Mouse (Mus musculus) midbrain, embryonic 13.5 days (tissue): ENCODE results near the gene Mrpl50. TPM values are rescaled to one million over a fixed set of nuclear protein-coding genes. Genes with fewer than 3 reads are reported as not detected.

Source experiments
- ATAC-seq: fragments of 200-750 bp; cut with Nextera tagmentation; 2 replicates; pipeline ENCODE4 v1.8.0; 2017; ENCODE audit warnings: mild to moderate bottlenecking, moderate TSS enrichment, moderate library complexity
- H3K27ac ChIP-seq: fragments of 300-500 bp; sonication (generic); 2 replicates; pipeline ENCODE4 v1.5.1; 2015; ENCODE audit warnings: inconsistent platforms, mild to moderate bottlenecking, moderate library complexity
- H3K27me3 ChIP-seq: fragments of 300-500 bp; sonication (generic); 2 replicates; pipeline ENCODE4 v1.6.1; 2015; ENCODE audit warnings: mild to moderate bottlenecking, inconsistent platforms
- H3K36me3 ChIP-seq: fragments of 300-500 bp; sonication (generic); 2 replicates; pipeline ENCODE4 v1.6.1; 2015; ENCODE audit warnings: mild to moderate bottlenecking, inconsistent platforms
- H3K4me1 ChIP-seq: fragments of 300-500 bp; sonication (generic); replicated peaks from 2 replicates; pipeline ENCODE4 v1.6.1; 2015; ENCODE audit warnings: inconsistent platforms
- H3K4me2 ChIP-seq: fragments of 300-500 bp; sonication (generic); replicated peaks from 2 replicates; pipeline ENCODE4 v1.6.1; 2015; ENCODE audit warnings: moderate library complexity, mild to moderate bottlenecking, inconsistent platforms
- H3K4me3 ChIP-seq: fragments of 300-500 bp; sonication (generic); replicated peaks from 2 replicates; pipeline ENCODE4 v1.5.1; 2015; ENCODE audit warnings: mild to moderate bottlenecking, inconsistent platforms
- H3K9ac ChIP-seq: fragments of 300-500 bp; sonication (generic); replicated peaks from 2 replicates; pipeline ENCODE4 v1.6.1; 2015; ENCODE audit warnings: mild to moderate bottlenecking, inconsistent platforms
- H3K9me3 ChIP-seq: fragments of 300-500 bp; sonication (generic); 2 replicates; pipeline ENCODE4 v1.6.1; 2016; ENCODE audit warnings: mild to moderate bottlenecking, inconsistent platforms
- WGBS: fragments of 180-500 bp; shearing (Covaris S2); methylation state at CpG from one replicate; pipeline ENCODE4 v1.1.7; 2015; 5-methylcytosine and 5-hydroxymethylcytosine counted together
- polyA plus RNA-seq: library from polyadenylated mRNA; unstranded; fragments of >200 nt; fragmentation: Nextera tagmentation; extraction: Ambion mirVana; gene quantifications from 2 replicates; pipeline ENCODE4 v1.2.1, GENCODE M21; 2015

Gene Mrpl50
- 78.1 and 82.5 TPM in 2 replicates for polyA plus RNA-seq

GRCm38 (mm10) chr4:49520572-49521340, at the start of gene Mrpl50, which contains the start of gene Zfp189:
Gene Mrpl50 (minus strand): TSS chr4:49521093.
Gene Zfp189 (plus strand): TSS chr4:49521176.
- ATAC-seq = peak; percentile 99
- peak within 1 kb of the TSS; percentile 78 for H3K9ac ChIP-seq
- peaks cover 32% of the 10 kb centered on the region for H3K4me1 ChIP-seq
- H3K27me3 ChIP-seq = no peaks in the 10 kb centered on the region
- peak within 1 kb of the TSS; percentile 68 for H3K4me2 ChIP-seq
- H3K27ac ChIP-seq = peak within 1 kb of the TSS; percentile 48
- no peaks in the 10 kb centered on the region for H3K9me3 ChIP-seq
- H3K36me3 ChIP-seq = peaks cover 24% of the 10 kb centered on the region
- WGBS = under 1% methylated on average over 41 of the region's 41 CpGs
- H3K4me3 ChIP-seq = peak within 1 kb of the TSS; percentile 67

GRCm38 (mm10) chr4:49567613-49568012, 46.7 kb upstream of the Mrpl50 start:
- peak; percentile 87 for ATAC-seq
- no peaks in the 10 kb centered on the region for H3K27me3 ChIP-seq
- no peaks in the 10 kb centered on the region for H3K36me3 ChIP-seq
- H3K9ac ChIP-seq = no peak overlapping the region
- no peak overlapping the region for H3K4me2 ChIP-seq
- 29% methylated on average over 3 of the region's 3 CpGs for WGBS
- H3K9me3 ChIP-seq = no peaks in the 10 kb centered on the region
- H3K4me1 ChIP-seq = no peaks in the 10 kb centered on the region
- no peak overlapping the region for H3K4me3 ChIP-seq
- H3K27ac ChIP-seq = no peak overlapping the region

- H3K27me3 ChIP-seq = no peaks in the 10 kb centered on the region
- no peak overlapping the region for H3K27ac ChIP-seq
- 79% methylated on average over 20 of the region's 20 CpGs for WGBS
- H3K36me3 ChIP-seq = no peaks in the 10 kb centered on the region
- no peak overlapping the region for H3K9ac ChIP-seq
- no peak overlapping the region for H3K4me2 ChIP-seq
- H3K9me3 ChIP-seq = no peaks in the 10 kb centered on the region
- H3K4me1 ChIP-seq = no peaks in the 10 kb centered on the region
- peak; percentile 50; the same call in 1 of the 2 replicates for ATAC-seq
- H3K4me3 ChIP-seq = no peak overlapping the region
Observed at GRCm38 (mm10) chr4:49559915-49560772, 39.3 kb upstream of the Mrpl50 start.

GRCm38 (mm10) chr4:49558181-49558580, 37.3 kb upstream of the Mrpl50 start:
- Histone ChIP-seq H3K27me3 (no peaks in the 10 kb centered on the region), H3K4me3 (no peak overlapping the region), H3K4me2 (no peak overlapping the region), H3K36me3 (no peaks in the 10 kb centered on the region), H3K9ac (no peak overlapping the region), H3K4me1 (no peaks in the 10 kb centered on the region), H3K9me3 (no peaks in the 10 kb centered on the region), H3K27ac (no peak overlapping the region)
- WGBS = 88% methylated on average over 2 of the region's 2 CpGs
- no peak for ATAC-seq

- Histone ChIP-seq H3K27ac (no peak overlapping the region), H3K27me3 (no peaks in the 10 kb centered on the region), H3K4me3 (no peak overlapping the region), H3K9me3 (no peaks in the 10 kb centered on the region), H3K36me3 (no peaks in the 10 kb centered on the region), H3K4me1 (no peaks in the 10 kb centered on the region), H3K4me2 (no peak overlapping the region), H3K9ac (no peak overlapping the region)
- ATAC-seq = no peak
- 100% methylated on average over 7 of the region's 7 CpGs for WGBS
Observed at GRCm38 (mm10) chr4:49557375-49557774, 36.5 kb upstream of the Mrpl50 start.

- Histone ChIP-seq H3K36me3 (no peaks in the 10 kb centered on the region), H3K27me3 (no peaks in the 10 kb centered on the region), H3K4me1 (no peaks in the 10 kb centered on the region), H3K9ac (no peak overlapping the region), H3K4me2 (no peak overlapping the region), H3K4me3 (no peak overlapping the region), H3K9me3 (no peaks in the 10 kb centered on the region), H3K27ac (no peak overlapping the region)
- ATAC-seq = no peak
- 86% methylated on average over 5 of the region's 5 CpGs for WGBS
Observed at GRCm38 (mm10) chr4:49553380-49553779, 32.5 kb upstream of the Mrpl50 start.

- H3K4me1 ChIP-seq = no peaks in the 10 kb centered on the region
- no peaks in the 10 kb centered on the region for H3K36me3 ChIP-seq
- WGBS = 79% methylated on average over 3 of the region's 3 CpGs
- no peak within 1 kb of the TSS for H3K9ac ChIP-seq
- no peaks in the 10 kb centered on the region for H3K9me3 ChIP-seq
- no peak for ATAC-seq
- H3K4me3 ChIP-seq = no peak within 1 kb of the TSS
- H3K4me2 ChIP-seq = no peak within 1 kb of the TSS
- no peaks in the 10 kb centered on the region for H3K27me3 ChIP-seq
- no peak within 1 kb of the TSS for H3K27ac ChIP-seq
Observed at GRCm38 (mm10) chr4:49549383-49549782, 28.5 kb upstream of the Mrpl50 start, which contains the start of gene Aldob. Gene Aldob (minus strand): TSS chr4:49549546.

- no peaks in the 10 kb centered on the region for H3K27me3 ChIP-seq
- H3K27ac ChIP-seq = no peak overlapping the region
- no peak for ATAC-seq
Observed at GRCm38 (mm10) chr4:49547544-49548219, 26.8 kb upstream of the Mrpl50 start.

GRCm38 (mm10) chr4:49546873-49547543, 26.1 kb upstream of the Mrpl50 start:
- no peak overlapping the region for H3K27ac ChIP-seq
- no peaks in the 10 kb centered on the region for H3K36me3 ChIP-seq
- WGBS = 81% methylated on average over 6 of the region's 6 CpGs
- no peak for ATAC-seq
- no peaks in the 10 kb centered on the region for H3K4me1 ChIP-seq
- no peak overlapping the region for H3K4me2 ChIP-seq
- no peak overlapping the region for H3K9ac ChIP-seq
- H3K4me3 ChIP-seq = no peak overlapping the region
- H3K27me3 ChIP-seq = no peaks in the 10 kb centered on the region
- H3K9me3 ChIP-seq = no peaks in the 10 kb centered on the region

More at GRCm38 (mm10) chr4:49547544-49548219, 26.8 kb upstream of the Mrpl50 start:
- Histone ChIP-seq H3K4me3 (no peak overlapping the region), H3K4me2 (no peak overlapping the region), H3K4me1 (no peaks in the 10 kb centered on the region), H3K9me3 (no peaks in the 10 kb centered on the region), H3K36me3 (no peaks in the 10 kb centered on the region), H3K9ac (no peak overlapping the region)
- WGBS = 86% methylated on average over 7 of the region's 7 CpGs

- Histone ChIP-seq H3K27ac (no peak overlapping the region), H3K4me3 (no peak overlapping the region), H3K9ac (no peak overlapping the region), H3K27me3 (no peaks in the 10 kb centered on the region), H3K36me3 (no peaks in the 10 kb centered on the region), H3K9me3 (no peaks in the 10 kb centered on the region), H3K4me2 (no peak overlapping the region), H3K4me1 (no peaks in the 10 kb centered on the region)
- WGBS = 94% methylated on average over 2 of the region's 2 CpGs
- no peak for ATAC-seq
Observed at GRCm38 (mm10) chr4:49546026-49546425, 25.1 kb upstream of the Mrpl50 start.

GRCm38 (mm10) chr4:49540966-49541365, 20.1 kb upstream of the Mrpl50 start:
- Histone ChIP-seq H3K9ac (no peak overlapping the region), H3K4me2 (no peak overlapping the region), H3K27me3 (no peaks in the 10 kb centered on the region), H3K27ac (no peak overlapping the region), H3K4me3 (no peak overlapping the region), H3K4me1 (no peaks in the 10 kb centered on the region), H3K9me3 (no peaks in the 10 kb centered on the region), H3K36me3 (no peaks in the 10 kb centered on the region)
- 87% methylated on average over 3 of the region's 3 CpGs for WGBS
- ATAC-seq = no peak
